Mouse (Mus musculus): Measurements from ENCODE around the gene CN725425. TPM values are rescaled to one million over a fixed set of nuclear protein-coding genes. Genes with fewer than 3 reads are reported as not detected.

The CN725425 gene
- polyA plus RNA-seq, 1 experiment from 2014 or later = not detected

DNA sequence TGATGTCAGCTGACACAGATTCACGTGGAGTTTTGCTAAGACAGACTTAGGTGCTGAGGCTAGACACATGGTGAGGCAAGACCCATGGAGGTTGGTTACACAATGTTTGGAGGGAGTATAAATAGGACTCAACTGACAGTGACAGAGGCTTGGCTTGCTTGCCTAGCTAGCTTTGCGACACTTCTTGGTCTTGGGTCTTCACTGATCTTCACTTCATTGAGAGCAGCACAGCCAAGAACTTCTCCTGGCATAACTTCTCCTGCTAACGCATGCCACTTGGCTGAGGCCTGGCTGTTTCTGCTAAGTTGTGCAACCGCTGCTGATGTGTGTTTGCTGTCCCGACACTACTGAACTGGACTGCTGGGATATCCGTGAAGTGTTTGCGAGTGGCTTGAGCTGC, 83.5 kb downstream of the CN725425 start:
- Histone ChIP-seq H3K36me3 (no peaks in the 10 kb centered on the region), H3K4me2 (replicated peaks) (no peak overlapping the region), H3K9me3 (0 out of 2 replicates have a peak, but pooled peaks cover 6% of the 10 kb centered on the region), H3K27ac (no peak overlapping the region), H3K4me3 (replicated peaks) (no peak overlapping the region), H3K4me1 (replicated peaks) (no peaks in the 10 kb centered on the region), H3K27me3 (no peaks in the 10 kb centered on the region), H3K9ac (replicated peaks) (no peak overlapping the region)
- ATAC-seq = no peak
- 93% methylated on average over 7 of the region's 7 CpGs for WGBS

GRCm38 (mm10) chr15:91283418-91283817, 84.1 kb downstream of the CN725425 start:
- H3K27ac ChIP-seq = no peak overlapping the region
- ATAC-seq = no peak
- H3K4me2 ChIP-seq (replicated peaks) = no peak overlapping the region
- H3K4me1 ChIP-seq (replicated peaks) = no peaks in the 10 kb centered on the region
- H3K9ac ChIP-seq (replicated peaks) = no peak overlapping the region
- no peaks in the 10 kb centered on the region for H3K36me3 ChIP-seq
- 0 out of 2 replicates have a peak, but pooled peaks cover 6% of the 10 kb centered on the region for H3K9me3 ChIP-seq
- H3K27me3 ChIP-seq = no peaks in the 10 kb centered on the region
- no peak overlapping the region for H3K4me3 ChIP-seq (replicated peaks)
- 77% methylated on average over 3 of the region's 3 CpGs for WGBS

DNA sequence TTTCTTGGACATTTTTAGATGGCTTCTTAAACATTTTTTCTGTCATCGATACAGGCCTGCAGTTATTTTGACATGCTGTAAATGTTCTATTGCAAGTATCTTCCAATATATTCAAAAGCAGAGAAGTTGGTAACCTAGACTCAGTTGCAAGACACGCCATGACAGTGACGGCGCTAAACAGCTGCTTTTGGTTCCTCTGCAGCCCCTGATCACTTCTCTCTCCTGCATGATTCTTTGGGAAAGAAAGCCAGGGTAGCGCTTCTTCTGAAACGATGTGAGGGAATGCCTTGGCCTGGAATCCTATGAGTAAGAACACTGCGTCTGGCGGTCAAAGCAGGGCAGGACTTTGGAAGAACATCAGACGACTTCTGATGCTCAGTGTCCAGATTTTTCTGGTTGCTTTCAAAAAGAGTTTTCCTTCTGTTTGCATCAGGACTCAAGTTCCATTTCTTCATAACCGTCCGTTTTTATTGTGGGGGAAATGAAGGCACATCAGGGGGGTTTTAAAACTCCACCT, 100.1 kb downstream of the CN725425 start:
- Histone ChIP-seq H3K36me3 (no peaks in the 10 kb centered on the region), H3K27me3 (no peaks in the 10 kb centered on the region), H3K9ac (replicated peaks) (no peak overlapping the region), H3K4me1 (replicated peaks) (peaks cover 12% of the 10 kb centered on the region), H3K27ac (no peak overlapping the region), H3K9me3 (no peaks in the 10 kb centered on the region), H3K4me3 (replicated peaks) (no peak overlapping the region), H3K4me2 (replicated peaks) (no peak overlapping the region)
- no peak for ATAC-seq
- WGBS = 90% methylated on average over 11 of the region's 11 CpGs

GRCm38 (mm10) chr15:91301366-91301765, 102.1 kb downstream of the CN725425 start:
- H3K36me3 ChIP-seq = no peaks in the 10 kb centered on the region
- no peak overlapping the region for H3K4me3 ChIP-seq (replicated peaks)
- WGBS = 10% methylated on average over 3 of the region's 3 CpGs
- H3K4me1 ChIP-seq (replicated peaks) = peaks cover 3% of the 10 kb centered on the region; the same call in 1 of the 2 replicates
- H3K4me2 ChIP-seq (replicated peaks) = no peak overlapping the region
- no peaks in the 10 kb centered on the region for H3K9me3 ChIP-seq
- H3K27me3 ChIP-seq = no peaks in the 10 kb centered on the region
- ATAC-seq = no peak
- no peak overlapping the region for H3K27ac ChIP-seq
- no peak overlapping the region for H3K9ac ChIP-seq (replicated peaks)

DNA sequence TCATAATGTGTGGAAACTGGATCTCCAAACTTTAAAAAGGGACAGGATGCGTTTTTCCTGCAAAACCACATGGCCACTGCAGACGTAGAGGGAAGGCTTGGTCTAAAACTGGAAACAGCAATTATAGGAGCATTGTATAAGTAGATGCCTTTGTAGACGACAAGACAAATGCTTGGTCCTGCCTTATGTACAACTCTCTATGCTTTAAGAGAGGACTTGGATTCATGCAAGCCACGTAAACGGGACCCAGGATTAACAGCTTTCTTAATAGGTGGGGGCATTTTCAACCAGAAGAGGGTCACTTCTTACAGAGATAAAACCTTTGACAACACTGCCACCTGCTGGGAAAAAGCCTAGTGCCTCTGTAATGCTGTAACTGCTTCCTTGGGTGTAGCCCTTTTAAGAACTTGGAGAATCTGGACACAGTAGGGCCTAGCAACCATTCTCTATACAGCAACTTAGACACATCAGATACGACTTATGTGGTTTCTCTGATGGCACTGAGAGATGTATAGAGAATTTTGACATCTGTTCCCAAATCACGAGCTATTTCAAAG, 105.1 kb downstream of the CN725425 start:
- Histone ChIP-seq H3K4me1 (replicated peaks) (peaks cover 3% of the 10 kb centered on the region; the same call in 1 of the 2 replicates), H3K9ac (replicated peaks) (no peak overlapping the region), H3K4me2 (replicated peaks) (no peak overlapping the region), H3K27me3 (no peaks in the 10 kb centered on the region), H3K36me3 (no peaks in the 10 kb centered on the region), H3K4me3 (replicated peaks) (no peak overlapping the region), H3K27ac (no peak overlapping the region), H3K9me3 (no peaks in the 10 kb centered on the region)
- 43% methylated on average over 7 of the region's 7 CpGs for WGBS
- ATAC-seq = no peak

Other genes starting within 250 kb of the CN725425 start
- gene Kif21a, start 149.5 kb upstream of the CN725425 start, polyA plus RNA-seq (2015; fragmentation: Nextera tagmentation; extraction: Ambion mirVana) = 63.1 and 64.4 TPM in 2 replicates
- gene Abcd2, start 7.7 kb upstream of the CN725425 start, polyA plus RNA-seq (2015; fragmentation: Nextera tagmentation; extraction: Ambion mirVana) = 18.6 and 18.8 TPM in 2 replicates

Data from midbrain, embryonic 13.5 days (tissue).